9 mouse cellular contexts compared by ENCODE assay signal in genomic region chr3:146918323-146918722, GRCm38 (mm10).
DNase-seq lines count a peak whose midpoint lies in the region; ATAC-seq lines count a peak whose summit lies in the region.
"Had no signal": no experiment of that assay in that cellular context is flagged by ENCODE, and none has a peak within 500 bp of the region (broad histone marks: within the 10 kb centered on the region; RNA-seq: fewer than 3 reads in every experiment).

No protein-coding gene starts in this region.

- H3K27ac ChIP-seq in midbrain, embryonic 14.5 days (replicated peaks; ENCODE audit: low read depth, low read length) = no peak overlapping the region
- H3K27ac ChIP-seq in midbrain, embryonic 13.5 days = no peak overlapping the region
- no peak overlapping the region for H3K27ac ChIP-seq in heart, embryonic 11.5 days (ENCODE audit: low read depth, low read length)

- DNase-seq in adrenal gland, adult 2 months = peak; percentile 5
- no peak for DNase-seq in adrenal gland, adult 18-20 months (ENCODE audit: low spot score in 2 of 2)
- DNase-seq in midbrain, embryonic 14.5 days = peak; percentile 28
- peak; percentile 39 to 76 for DNase-seq in layer of hippocampus, postnatal 25 days (ENCODE audit: extremely low spot score in 1 of 2, low spot score in 1 of 2)
- DNase-seq in telencephalon, adult 2 months (ENCODE audit: low read depth, low spot score) = peak; percentile 76
- DNase-seq in gastrocnemius, postnatal 25 days = no peak
- DNase-seq: forebrain, postnatal 0 days had no signal

- 67% methylated on average over 11 of the region's 11 CpGs for WGBS in midbrain, embryonic 14.5 days
- 75% methylated on average over 11 of the region's 11 CpGs for WGBS in midbrain, embryonic 13.5 days
- 79% methylated on average over 11 of the region's 11 CpGs for WGBS in heart, embryonic 11.5 days (ENCODE audit: insufficient replicate concordance)

- H3K9me3 ChIP-seq in midbrain, embryonic 14.5 days (ENCODE audit: control insufficient read depth, low read length) = no peaks in the 10 kb centered on the region
- no peaks in the 10 kb centered on the region for H3K9me3 ChIP-seq in midbrain, embryonic 13.5 days
- no peaks in the 10 kb centered on the region for H3K9me3 ChIP-seq in heart, embryonic 11.5 days (replicated peaks; ENCODE audit: control insufficient read depth, low read length)

- H3K36me3 ChIP-seq in midbrain, embryonic 14.5 days (ENCODE audit: control insufficient read depth, insufficient read depth, low read length) = peaks cover 7% of the 10 kb centered on the region; the same call in 1 of the 2 replicates
- peaks cover 6% of the 10 kb centered on the region; the same call in 1 of the 2 replicates for H3K36me3 ChIP-seq in midbrain, embryonic 13.5 days
- H3K36me3 ChIP-seq in heart, embryonic 11.5 days (ENCODE audit: control insufficient read depth, insufficient read depth, low read length) = no peaks in the 10 kb centered on the region

- ATAC-seq in midbrain, embryonic 14.5 days (ENCODE audit: low FRiP score, low TSS enrichment) = no peak
- ATAC-seq in midbrain, embryonic 13.5 days = no peak
- no peak for ATAC-seq in heart, embryonic 11.5 days (replicated peaks; ENCODE audit: insufficient number of reproducible peaks, low FRiP score, low TSS enrichment)
- ATAC-seq: forebrain, postnatal 0 days had no signal

- no peak overlapping the region for H3K4me2 ChIP-seq in midbrain, embryonic 14.5 days (ENCODE audit: low read length)
- no peak overlapping the region for H3K4me2 ChIP-seq in midbrain, embryonic 13.5 days (replicated peaks)
- H3K4me2 ChIP-seq in heart, embryonic 11.5 days = no peak overlapping the region

- H3K27me3 ChIP-seq in midbrain, embryonic 14.5 days (ENCODE audit: control insufficient read depth, insufficient read depth, low read length) = no peaks in the 10 kb centered on the region
- no peaks in the 10 kb centered on the region for H3K27me3 ChIP-seq in midbrain, embryonic 13.5 days
- H3K27me3 ChIP-seq in heart, embryonic 11.5 days (ENCODE audit: control insufficient read depth, insufficient read depth, low read length) = no peaks in the 10 kb centered on the region

- no peak overlapping the region for H3K9ac ChIP-seq in midbrain, embryonic 14.5 days (replicated peaks; ENCODE audit: low read length)
- no peak overlapping the region for H3K9ac ChIP-seq in midbrain, embryonic 13.5 days (replicated peaks)
- no peak overlapping the region for H3K9ac ChIP-seq in heart, embryonic 11.5 days (ENCODE audit: low read depth, low read length)
- H3K9ac ChIP-seq: forebrain, postnatal 0 days had no signal

- H3K4me3 ChIP-seq in midbrain, embryonic 14.5 days (replicated peaks; ENCODE audit: low read depth, low read length) = no peak overlapping the region
- H3K4me3 ChIP-seq in midbrain, embryonic 13.5 days (replicated peaks) = no peak overlapping the region
- H3K4me3 ChIP-seq in heart, embryonic 11.5 days (ENCODE audit: low read depth, low read length) = no peak overlapping the region

- H3K4me1 ChIP-seq in midbrain, embryonic 14.5 days (ENCODE audit: control insufficient read depth, insufficient read depth, low read length) = no peaks in the 10 kb centered on the region
- no peaks in the 10 kb centered on the region for H3K4me1 ChIP-seq in midbrain, embryonic 13.5 days (replicated peaks)
- H3K4me1 ChIP-seq in heart, embryonic 11.5 days (ENCODE audit: control insufficient read depth, insufficient read depth, low read length) = no peaks in the 10 kb centered on the region; the same call in 1 of the 2 replicates

Comparison
In these comparisons a context has a peak if more than half of its experiments do, and no peak if none do; other contexts are left out.
1. DNase-seq: peak in adrenal gland, adult 2 months (single experiment), midbrain, embryonic 14.5 days (single experiment), layer of hippocampus, postnatal 25 days (2 of 2) and telencephalon, adult 2 months (single experiment); none in adrenal gland, adult 18-20 months (0 of 2) and gastrocnemius, postnatal 25 days (single experiment).